Mouse (Mus musculus) hindbrain, embryonic 13.5 days (tissue): ENCODE data around the gene Robo1. TPM values are rescaled to one million over a fixed set of nuclear protein-coding genes. Genes with fewer than 3 reads are reported as not detected.

ENCODE experiments used
- ATAC-seq: fragments of 200-750 bp; cut with Nextera tagmentation; 2 replicates; pipeline ENCODE4 v1.8.0; 2017; ENCODE audit warnings: moderate TSS enrichment; ENCODE audit not compliant: low FRiP score
- H3K27ac ChIP-seq: fragments of 300-500 bp; sonication (generic); 2 replicates; pipeline ENCODE4 v1.5.1; 2015; ENCODE audit warnings: inconsistent platforms, mild to moderate bottlenecking, moderate library complexity
- H3K27me3 ChIP-seq: fragments of 300-500 bp; sonication (generic); 2 replicates; pipeline ENCODE4 v1.6.1; 2015; ENCODE audit warnings: mild to moderate bottlenecking, inconsistent platforms
- H3K36me3 ChIP-seq: fragments of 300-500 bp; sonication (generic); 2 replicates; pipeline ENCODE4 v1.6.1; 2015; ENCODE audit warnings: mild to moderate bottlenecking, inconsistent platforms
- H3K4me1 ChIP-seq: fragments of 300-500 bp; sonication (generic); replicated peaks from 2 replicates; pipeline ENCODE4 v1.6.1; 2015; ENCODE audit warnings: inconsistent platforms
- H3K4me2 ChIP-seq: fragments of 300-500 bp; sonication (generic); 2 replicates; pipeline ENCODE4 v1.6.1; 2015; ENCODE audit warnings: inconsistent platforms, mild to moderate bottlenecking, moderate library complexity
- H3K4me3 ChIP-seq: fragments of 300-500 bp; sonication (generic); 2 replicates; pipeline ENCODE4 v1.5.1; 2015; ENCODE audit warnings: mild to moderate bottlenecking, inconsistent platforms
- H3K9ac ChIP-seq: fragments of 300-500 bp; sonication (generic); 2 replicates; pipeline ENCODE4 v1.6.1; 2015; ENCODE audit warnings: mild to moderate bottlenecking, inconsistent platforms
- H3K9me3 ChIP-seq: fragments of 300-500 bp; sonication (generic); 2 replicates; pipeline ENCODE4 v1.6.1; 2016; ENCODE audit warnings: inconsistent platforms
- WGBS: fragments of 180-500 bp; shearing (Covaris S2); methylation state at CpG from one replicate; pipeline ENCODE4 v1.1.7; 2015; 5-methylcytosine and 5-hydroxymethylcytosine counted together
- polyA plus RNA-seq: library from polyadenylated mRNA; unstranded; fragments of >200 nt; fragmentation: Nextera tagmentation; extraction: Ambion mirVana; gene quantifications from 2 replicates; pipeline ENCODE4 v1.2.1, GENCODE M21; 2015

Gene Robo1
- 54.4 and 55.4 TPM in 2 replicates for polyA plus RNA-seq

GRCm38 (mm10) chr16:72307537-72308330, at the start of gene Robo1:
TSS of gene Robo1 (plus strand) at chr16:72308306.
- no peak within 1 kb of the TSS for H3K4me3 ChIP-seq
- H3K27ac ChIP-seq = no peak within 1 kb of the TSS
- H3K27me3 ChIP-seq = no peaks in the 10 kb centered on the region
- WGBS = 83% methylated on average over 8 of the region's 8 CpGs
- no peaks in the 10 kb centered on the region for H3K9me3 ChIP-seq
- ATAC-seq = no peak
- H3K36me3 ChIP-seq = no peaks in the 10 kb centered on the region
- no peak within 1 kb of the TSS for H3K4me2 ChIP-seq
- no peak within 1 kb of the TSS for H3K9ac ChIP-seq
- H3K4me1 ChIP-seq = no peaks in the 10 kb centered on the region

GRCm38 (mm10) chr16:72267839-72268238, 40.3 kb upstream of the Robo1 start:
- Histone ChIP-seq H3K27ac (no peak overlapping the region), H3K9ac (no peak overlapping the region), H3K9me3 (no peaks in the 10 kb centered on the region), H3K27me3 (no peaks in the 10 kb centered on the region), H3K4me2 (no peak overlapping the region), H3K4me3 (no peak overlapping the region), H3K4me1 (no peaks in the 10 kb centered on the region), H3K36me3 (no peaks in the 10 kb centered on the region)
- WGBS = 89% methylated on average over 10 of the region's 10 CpGs
- no peak for ATAC-seq

GRCm38 (mm10) chr16:72276390-72277074, 31.6 kb upstream of the Robo1 start:
- H3K4me3 ChIP-seq = no peak overlapping the region
- 88% methylated on average over 3 of the region's 3 CpGs for WGBS
- no peak overlapping the region for H3K4me2 ChIP-seq
- ATAC-seq = no peak
- no peaks in the 10 kb centered on the region for H3K9me3 ChIP-seq
- H3K27me3 ChIP-seq = no peaks in the 10 kb centered on the region
- H3K27ac ChIP-seq = no peak overlapping the region
- H3K36me3 ChIP-seq = no peaks in the 10 kb centered on the region
- no peak overlapping the region for H3K9ac ChIP-seq
- H3K4me1 ChIP-seq = no peaks in the 10 kb centered on the region

- Histone ChIP-seq H3K4me2 (no peak overlapping the region), H3K9ac (no peak overlapping the region), H3K27ac (no peak overlapping the region), H3K27me3 (no peaks in the 10 kb centered on the region), H3K36me3 (no peaks in the 10 kb centered on the region), H3K4me1 (no peaks in the 10 kb centered on the region), H3K4me3 (no peak overlapping the region), H3K9me3 (no peaks in the 10 kb centered on the region)
- ATAC-seq = no peak
- 72% methylated on average over 6 of the region's 6 CpGs for WGBS
These were observed 194 bp downstream of the Robo1 start for GRCm38 (mm10) chr16:72308331-72308668.

- Histone ChIP-seq H3K27ac (no peak overlapping the region), H3K9me3 (no peaks in the 10 kb centered on the region), H3K4me2 (no peak overlapping the region), H3K4me3 (no peak overlapping the region), H3K9ac (no peak overlapping the region), H3K4me1 (no peaks in the 10 kb centered on the region), H3K36me3 (no peaks in the 10 kb centered on the region), H3K27me3 (no peaks in the 10 kb centered on the region)
- 75% methylated on average over 8 of the region's 8 CpGs for WGBS
- no peak for ATAC-seq
These were observed 19.2 kb downstream of the Robo1 start for GRCm38 (mm10) chr16:72327321-72327720.

GRCm38 (mm10) chr16:72328579-72328978, 20.5 kb downstream of the Robo1 start:
- H3K9me3 ChIP-seq = no peaks in the 10 kb centered on the region
- no peak overlapping the region for H3K4me2 ChIP-seq
- H3K27me3 ChIP-seq = no peaks in the 10 kb centered on the region
- no peaks in the 10 kb centered on the region for H3K4me1 ChIP-seq
- H3K27ac ChIP-seq = no peak overlapping the region
- ATAC-seq = no peak
- no peaks in the 10 kb centered on the region for H3K36me3 ChIP-seq
- 48% methylated on average over 3 of the region's 3 CpGs for WGBS
- H3K4me3 ChIP-seq = no peak overlapping the region
- H3K9ac ChIP-seq = no peak overlapping the region

- H3K36me3 ChIP-seq = no peaks in the 10 kb centered on the region
- H3K4me1 ChIP-seq = no peaks in the 10 kb centered on the region
- no peaks in the 10 kb centered on the region for H3K9me3 ChIP-seq
- H3K27me3 ChIP-seq = no peaks in the 10 kb centered on the region
- no peak overlapping the region for H3K4me3 ChIP-seq
- no peak overlapping the region for H3K4me2 ChIP-seq
- no peak overlapping the region for H3K9ac ChIP-seq
- no peak overlapping the region for H3K27ac ChIP-seq
- 93% methylated on average over 1 of the region's 1 CpGs for WGBS
- ATAC-seq = no peak
These were observed 29.7 kb downstream of the Robo1 start for GRCm38 (mm10) chr16:72337757-72338156.

- Histone ChIP-seq H3K27ac (no peak overlapping the region), H3K36me3 (no peaks in the 10 kb centered on the region), H3K9ac (no peak overlapping the region), H3K4me2 (no peak overlapping the region), H3K4me3 (no peak overlapping the region), H3K27me3 (no peaks in the 10 kb centered on the region), H3K4me1 (no peaks in the 10 kb centered on the region), H3K9me3 (no peaks in the 10 kb centered on the region)
- 78% methylated on average over 5 of the region's 5 CpGs for WGBS
- no peak for ATAC-seq
These were observed 42.3 kb downstream of the Robo1 start for GRCm38 (mm10) chr16:72350422-72350821.

- no peak for ATAC-seq
- WGBS = 80% methylated on average over 2 of the region's 2 CpGs
- H3K4me3 ChIP-seq = no peak overlapping the region
- no peak overlapping the region for H3K27ac ChIP-seq
- H3K9ac ChIP-seq = no peak overlapping the region
- H3K4me1 ChIP-seq = no peaks in the 10 kb centered on the region
- H3K9me3 ChIP-seq = no peaks in the 10 kb centered on the region
- no peaks in the 10 kb centered on the region for H3K36me3 ChIP-seq
- no peaks in the 10 kb centered on the region for H3K27me3 ChIP-seq
- no peak overlapping the region for H3K4me2 ChIP-seq
These were observed 48.6 kb downstream of the Robo1 start for GRCm38 (mm10) chr16:72356515-72357357.

GRCm38 (mm10) chr16:72376896-72377295, 68.8 kb downstream of the Robo1 start:
- no peaks in the 10 kb centered on the region for H3K9me3 ChIP-seq
- H3K36me3 ChIP-seq = no peaks in the 10 kb centered on the region
- no peak overlapping the region for H3K4me3 ChIP-seq
- H3K27me3 ChIP-seq = no peaks in the 10 kb centered on the region
- no peak overlapping the region for H3K4me2 ChIP-seq
- WGBS = 80% methylated on average over 5 of the region's 5 CpGs
- H3K4me1 ChIP-seq = no peaks in the 10 kb centered on the region
- no peak overlapping the region for H3K9ac ChIP-seq
- no peak for ATAC-seq
- no peak overlapping the region for H3K27ac ChIP-seq

GRCm38 (mm10) chr16:72381819-72382218, 73.7 kb downstream of the Robo1 start:
- no peak overlapping the region for H3K4me2 ChIP-seq
- no peaks in the 10 kb centered on the region for H3K4me1 ChIP-seq
- no peak overlapping the region for H3K9ac ChIP-seq
- H3K36me3 ChIP-seq = no peaks in the 10 kb centered on the region
- H3K27me3 ChIP-seq = no peaks in the 10 kb centered on the region
- no peaks in the 10 kb centered on the region for H3K9me3 ChIP-seq
- no peak overlapping the region for H3K27ac ChIP-seq
- WGBS = 96% methylated on average over 6 of the region's 6 CpGs
- ATAC-seq = no peak
- no peak overlapping the region for H3K4me3 ChIP-seq

- no peak overlapping the region for H3K4me3 ChIP-seq
- WGBS = 76% methylated on average over 1 of the region's 1 CpGs
- ATAC-seq = no peak
These were observed 75.5 kb downstream of the Robo1 start for GRCm38 (mm10) chr16:72383566-72383965.

More at GRCm38 (mm10) chr16:72383566-72383965, 75.5 kb downstream of the Robo1 start:
- Histone ChIP-seq H3K9me3 (no peaks in the 10 kb centered on the region), H3K27ac (no peak overlapping the region), H3K36me3 (no peaks in the 10 kb centered on the region), H3K4me1 (no peaks in the 10 kb centered on the region), H3K9ac (no peak overlapping the region), H3K4me2 (no peak overlapping the region), H3K27me3 (no peaks in the 10 kb centered on the region)
